Mouse (Mus musculus) bone marrow, adult 2 months (tissue): ENCODE measurements around the gene Pmvk.

Experiments
- CTCF ChIP-seq: fragments of 200-500 bp; IDR thresholded peaks from 2 replicates; pipeline ENCODE4 v1.5.1; 2011; ENCODE audit warnings: low read length, control low read depth; ENCODE audit not compliant: control insufficient read depth, insufficient read depth
- POLR2A ChIP-seq: fragments of 200-500 bp; IDR thresholded peaks from 2 replicates; pipeline ENCODE4 v1.6.1; 2011; ENCODE audit warnings: low read depth, mild to moderate bottlenecking, control low read depth, low read length, borderline replicate concordance; ENCODE audit not compliant: control insufficient read depth

DNA sequence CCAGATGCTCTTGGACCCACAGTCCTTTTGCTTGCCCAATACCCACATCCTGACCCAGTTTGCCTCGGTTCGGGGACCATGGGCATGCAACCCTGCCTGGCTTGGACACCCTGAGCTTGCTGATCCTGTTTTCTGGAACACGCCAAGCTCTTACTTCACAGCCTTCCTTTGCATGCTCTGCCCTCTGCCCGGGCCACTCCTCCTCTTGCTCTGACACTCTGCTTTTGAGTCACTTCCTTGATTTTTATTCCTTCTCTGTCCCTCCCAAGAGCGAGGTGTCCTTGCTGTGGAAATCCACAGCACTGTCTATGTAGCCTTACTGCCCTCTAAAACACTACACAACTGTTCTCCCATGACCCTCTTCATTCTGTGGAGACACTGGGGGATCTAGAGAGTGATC, 27.9 kb downstream of the Pmvk start:
- no peak for TF ChIP-seq CTCF
- no peak for TF ChIP-seq POLR2A
